Mouse (Mus musculus) R1 (cell line): ENCODE measurements around the gene Brpf3.
A peak's percentile ranks its signal among the peaks of the same experiment; 100 is the strongest.
"Not testable (repeated sequence)": the region's sequence is repeated elsewhere in the genome, so short reads cannot be mapped to it uniquely, and the experiment has no call there.

Experiments used
- DNase-seq: peaks from one replicate; pipeline ENCODE4 v3.0.0-alpha.2; 2018; ENCODE audit warnings: low read depth, low spot score

The Brpf3 gene

DNA sequence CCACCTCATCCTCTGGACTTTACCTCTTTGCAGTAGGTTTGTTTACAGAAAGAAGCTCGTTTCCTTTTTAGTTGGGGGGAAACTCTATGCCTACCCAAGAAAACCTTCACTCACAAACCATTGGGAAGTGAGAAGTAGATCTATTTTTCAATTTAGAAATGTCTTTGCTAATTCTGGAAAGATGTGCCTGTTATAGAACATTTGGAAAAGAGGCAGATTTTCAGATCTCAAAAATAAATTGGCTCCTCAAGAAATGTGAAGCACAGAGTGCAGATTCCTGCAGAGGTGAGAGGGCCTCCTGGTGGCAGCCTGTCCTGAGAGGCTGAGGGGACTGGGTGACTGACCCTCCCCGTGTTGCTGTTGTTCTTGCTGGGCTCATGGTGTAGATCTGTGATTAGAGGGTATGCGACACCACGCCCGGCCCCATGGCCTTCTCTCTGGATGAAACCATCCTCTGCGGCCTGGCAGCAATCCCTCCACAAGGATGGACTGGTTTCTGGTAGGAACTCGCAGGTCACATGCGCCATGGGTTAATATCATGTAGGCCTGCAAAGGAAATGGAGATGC lies 26.9 kb downstream of the Brpf3 start:
- no peak for DNase-seq

DNA sequence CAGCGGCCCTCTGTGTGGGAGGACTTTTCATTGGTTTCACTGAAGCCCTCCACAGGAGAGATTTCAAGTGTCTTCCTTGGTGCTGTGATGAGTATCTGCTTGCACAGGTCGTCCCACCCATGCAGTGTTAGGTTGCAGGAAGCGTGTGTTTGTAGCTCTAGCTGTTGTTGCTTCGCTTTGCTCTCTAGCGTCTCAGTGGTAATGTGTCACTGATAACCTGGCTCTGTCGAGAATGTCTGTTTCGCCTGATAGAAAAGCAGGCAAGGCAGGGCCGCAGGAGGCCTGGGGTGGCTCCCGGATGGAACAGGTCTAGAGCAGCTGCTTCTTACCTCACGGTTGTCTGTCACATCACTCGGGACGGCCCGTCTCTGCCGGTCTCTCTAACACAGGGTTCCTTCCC lies 28.2 kb downstream of the Brpf3 start:
- DNase-seq = no peak

DNA sequence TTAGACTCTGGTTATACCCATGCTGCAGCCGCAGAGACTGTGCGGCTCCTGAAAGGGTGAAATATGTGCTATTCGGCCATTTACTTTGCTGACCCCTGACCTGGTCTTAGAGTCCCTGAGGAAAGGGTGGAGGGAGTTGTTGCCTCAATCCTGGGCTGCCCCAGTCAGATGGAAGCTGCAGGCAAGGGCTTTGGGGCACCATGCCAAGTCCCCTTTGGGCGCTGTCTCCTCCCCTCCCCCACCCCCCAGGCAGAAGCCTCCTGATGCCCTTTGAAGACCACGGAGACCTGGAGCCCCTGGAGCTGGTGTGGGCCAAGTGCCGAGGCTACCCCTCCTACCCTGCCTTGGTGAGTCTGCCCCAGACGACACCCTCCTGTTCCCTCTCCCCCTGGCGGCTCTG lies 30.2 kb downstream of the Brpf3 start:
- no peak for DNase-seq

DNA sequence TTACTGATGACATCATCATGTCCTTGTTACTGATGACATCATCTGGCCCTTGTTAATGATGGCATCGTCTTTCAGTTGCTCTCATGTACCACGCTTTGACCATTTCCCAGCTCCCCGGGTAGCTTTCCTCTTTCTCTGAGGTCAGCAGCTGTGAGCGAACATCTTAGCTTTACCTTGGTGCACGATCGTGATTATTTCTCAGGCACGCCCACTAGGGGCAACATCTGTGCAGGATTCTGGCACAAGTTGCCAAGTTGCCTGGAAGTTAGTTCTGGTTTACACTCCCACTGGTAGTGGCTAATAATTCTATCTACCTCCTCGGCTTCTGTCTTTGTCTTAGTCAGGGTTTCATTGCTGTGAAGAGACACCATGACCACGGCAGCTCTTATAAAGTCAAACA lies 31.1 kb downstream of the Brpf3 start:
- DNase-seq = peak; percentile 39

DNA sequence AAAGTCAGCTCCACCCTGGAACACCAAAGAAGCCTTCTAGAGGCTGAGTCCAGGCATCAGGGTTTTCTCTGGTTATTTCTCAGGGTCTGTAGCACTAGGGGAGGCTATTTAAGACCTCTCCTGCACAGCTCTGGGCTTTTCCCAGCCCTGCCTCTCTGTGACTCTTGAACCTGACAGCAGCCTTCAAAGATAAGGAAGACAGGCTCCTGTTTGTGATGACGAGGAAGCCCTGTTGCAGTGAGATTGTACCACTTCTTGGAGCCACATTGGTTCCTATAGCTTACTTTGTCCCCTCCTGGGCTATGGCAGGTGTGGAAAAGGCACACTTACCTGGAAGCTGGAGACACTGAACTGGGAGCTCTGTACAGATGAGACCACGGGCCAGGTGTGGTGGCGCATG lies 32.0 kb downstream of the Brpf3 start:
- no peak for DNase-seq

DNA sequence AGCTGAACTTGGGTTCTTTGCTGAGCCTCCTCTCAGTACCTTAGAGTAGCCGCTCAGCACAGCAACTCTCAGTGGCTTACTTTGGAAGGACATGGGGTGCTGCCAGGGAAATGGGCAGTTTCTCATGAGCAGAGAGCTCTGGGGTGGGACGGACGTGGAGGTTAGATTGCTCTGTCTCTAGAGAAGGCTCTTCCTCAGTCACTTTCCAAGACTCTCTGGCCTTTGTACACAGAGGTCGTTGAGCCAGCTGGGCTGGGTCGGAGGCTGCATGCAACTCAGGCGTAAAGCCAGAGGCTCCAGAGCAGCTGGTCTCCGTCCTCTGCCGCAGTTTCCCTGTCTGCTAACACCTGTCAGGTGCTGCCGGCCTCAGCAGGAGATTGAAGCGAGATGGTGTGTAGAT lies 33.8 kb downstream of the Brpf3 start:
- no peak for DNase-seq

DNA sequence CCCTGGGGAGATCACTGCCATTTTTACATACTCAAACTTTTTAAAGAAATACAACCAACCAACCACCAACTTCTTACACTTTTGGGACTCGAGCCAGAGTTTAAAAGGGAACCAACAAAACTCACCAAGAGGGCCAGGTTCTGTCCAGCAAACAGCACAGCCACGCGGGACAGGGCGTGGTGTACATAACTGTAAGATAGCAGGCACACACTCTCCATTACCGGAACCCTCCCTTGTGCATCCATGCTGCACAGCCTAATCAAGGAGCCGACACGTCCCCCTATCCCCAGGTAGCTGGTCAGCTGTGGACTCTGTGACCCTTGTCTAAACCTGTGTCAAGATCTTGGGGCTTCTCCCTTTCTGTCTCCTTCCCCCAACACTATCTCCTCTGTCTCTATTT lies 37.0 kb downstream of the Brpf3 start:
- DNase-seq = no peak

DNA sequence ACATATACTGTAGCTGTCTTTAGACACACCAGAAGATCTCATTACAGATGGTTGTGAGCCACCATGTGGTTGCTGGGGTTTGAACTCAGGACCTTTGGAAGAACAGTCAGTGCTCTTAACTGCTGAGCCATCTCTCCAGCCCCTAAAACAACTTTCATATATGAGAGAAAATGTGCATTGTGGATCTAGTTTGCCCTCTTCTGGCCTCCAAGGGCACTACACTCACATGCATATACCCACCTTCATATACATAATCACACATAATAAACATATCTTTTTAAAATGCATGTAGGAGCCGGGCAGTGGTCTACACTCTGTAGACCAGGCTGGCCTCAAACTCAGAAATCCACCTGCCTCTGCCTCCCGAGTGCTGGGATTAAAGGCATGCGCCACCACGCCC lies 41.1 kb downstream of the Brpf3 start:
- DNase-seq = not testable (repeated sequence)

DNA sequence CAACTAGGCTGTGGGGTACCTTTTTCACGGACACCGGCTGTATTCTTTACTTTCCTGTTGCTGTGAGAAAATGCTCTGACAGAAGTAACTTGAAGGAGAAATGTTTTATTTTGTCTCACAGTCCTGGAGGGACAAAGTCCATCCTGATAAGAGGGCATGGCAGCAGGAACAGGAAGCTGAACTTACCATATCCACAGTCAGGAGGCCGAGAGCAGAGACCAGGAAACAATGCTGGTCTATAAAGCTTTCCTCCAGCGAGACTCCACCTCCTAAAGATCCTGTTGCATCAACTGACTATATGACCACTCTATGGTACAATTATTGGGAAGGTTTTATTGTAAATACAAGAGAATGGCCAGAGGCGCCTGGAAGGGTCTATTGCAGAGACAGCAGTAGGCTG lies 42.8 kb downstream of the Brpf3 start:
- no peak for DNase-seq

DNA sequence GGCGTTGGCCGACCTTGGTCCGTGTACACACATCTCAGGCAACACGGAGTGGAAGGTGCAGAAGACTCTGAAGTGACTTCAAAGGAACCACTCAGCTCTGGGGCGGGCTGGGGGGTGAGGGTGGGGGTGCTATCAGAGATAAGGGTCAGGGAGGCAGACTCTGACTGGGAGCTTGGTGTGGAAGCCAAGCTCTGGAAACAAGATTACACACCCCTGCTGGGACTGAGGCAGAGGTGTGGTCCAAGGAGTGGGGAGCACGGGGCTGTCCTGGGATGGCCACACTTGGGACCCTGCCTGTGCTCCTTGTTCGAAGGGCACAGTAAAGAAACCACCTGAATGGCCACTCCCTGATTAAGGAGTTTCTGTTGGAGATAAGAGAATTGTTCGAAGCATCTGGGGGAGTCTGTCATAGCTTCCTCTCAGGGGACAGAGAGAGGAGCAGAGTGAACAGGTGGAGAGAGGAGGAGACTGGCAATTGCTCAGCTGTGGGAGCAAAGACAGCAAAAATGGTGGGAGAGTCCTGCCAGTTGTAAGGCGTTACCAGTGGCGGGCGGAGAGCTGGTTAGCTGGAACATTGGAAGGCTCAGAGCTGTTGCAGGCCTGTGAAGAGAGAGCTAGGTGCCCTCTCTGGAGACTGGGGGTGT lies 46.2 kb downstream of the Brpf3 start:
- DNase-seq = no peak

DNA sequence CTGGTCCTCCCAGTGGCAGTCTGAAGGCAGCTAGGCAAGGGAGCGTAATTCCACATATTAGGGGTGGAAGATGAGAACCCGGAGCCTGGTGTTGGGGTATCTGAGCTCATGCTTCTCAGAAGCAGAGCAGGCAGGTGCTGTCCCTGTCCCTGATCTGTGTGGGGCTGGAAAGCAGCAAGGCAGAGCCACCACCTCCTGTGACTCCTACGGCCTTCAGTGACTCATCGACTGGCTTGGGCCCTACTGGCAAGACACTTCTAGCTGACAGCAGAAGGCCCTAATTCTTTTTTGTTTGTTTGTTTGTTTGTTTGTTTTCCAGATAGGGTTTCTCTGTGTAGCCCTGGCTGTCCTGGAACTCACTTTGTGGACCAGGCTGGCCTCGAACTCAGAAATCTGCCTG lies 49.6 kb downstream of the Brpf3 start:
- DNase-seq = no peak

DNA sequence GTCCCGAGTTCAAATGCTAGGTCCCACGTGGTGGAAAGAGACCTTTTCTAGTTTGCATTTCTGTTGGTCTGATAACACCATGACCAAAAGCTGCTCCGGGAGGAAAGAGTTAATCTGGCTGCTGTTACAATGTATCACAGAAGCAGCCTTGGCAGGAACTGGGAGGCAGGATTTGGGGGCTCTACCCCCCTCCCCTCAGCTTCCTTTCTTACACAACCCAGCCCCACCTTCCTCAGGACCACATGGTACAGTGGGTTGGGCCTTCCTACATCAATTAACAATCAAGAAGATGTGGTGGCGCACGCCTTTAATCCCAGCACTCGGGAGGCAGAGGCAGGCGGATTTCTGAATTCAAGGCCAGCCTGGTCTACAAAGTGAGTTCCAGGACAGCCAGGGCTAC lies 53.5 kb downstream of the Brpf3 start:
- DNase-seq = no peak

DNA sequence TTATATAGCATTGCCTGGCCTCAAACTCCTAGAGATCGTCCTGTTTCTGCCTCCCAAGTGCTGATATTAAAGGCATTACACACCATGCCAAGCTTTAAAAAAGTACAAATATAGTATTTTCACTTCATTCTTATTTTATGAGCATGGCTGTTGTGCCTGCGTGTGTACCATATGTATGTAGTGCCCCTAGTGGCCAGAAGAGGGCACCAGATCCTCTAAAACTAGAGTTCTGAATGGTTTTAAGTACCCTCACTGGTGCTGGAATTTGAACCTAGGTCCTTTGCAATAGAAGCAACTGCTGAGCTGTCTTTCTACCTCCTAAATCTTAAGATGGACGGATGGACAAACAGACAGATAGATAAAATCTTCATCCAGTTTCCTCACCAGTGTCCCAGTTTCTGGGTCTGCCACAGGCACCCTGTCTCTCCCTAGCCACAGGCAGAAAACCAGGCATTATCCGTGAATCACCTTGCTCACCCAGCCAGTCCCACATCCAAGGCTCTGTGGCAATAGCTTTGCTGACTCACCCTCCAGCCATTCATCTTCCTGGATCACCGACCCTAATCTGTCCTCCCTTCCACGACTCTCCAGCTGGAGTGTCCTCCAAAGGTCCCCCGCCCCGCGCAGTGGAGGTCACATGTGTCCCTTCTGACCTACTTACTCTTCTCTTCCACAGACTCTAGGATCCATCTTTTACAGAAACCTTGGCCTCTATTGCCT lies 54.4 kb downstream of the Brpf3 start:
- DNase-seq = peak; percentile 83

DNA sequence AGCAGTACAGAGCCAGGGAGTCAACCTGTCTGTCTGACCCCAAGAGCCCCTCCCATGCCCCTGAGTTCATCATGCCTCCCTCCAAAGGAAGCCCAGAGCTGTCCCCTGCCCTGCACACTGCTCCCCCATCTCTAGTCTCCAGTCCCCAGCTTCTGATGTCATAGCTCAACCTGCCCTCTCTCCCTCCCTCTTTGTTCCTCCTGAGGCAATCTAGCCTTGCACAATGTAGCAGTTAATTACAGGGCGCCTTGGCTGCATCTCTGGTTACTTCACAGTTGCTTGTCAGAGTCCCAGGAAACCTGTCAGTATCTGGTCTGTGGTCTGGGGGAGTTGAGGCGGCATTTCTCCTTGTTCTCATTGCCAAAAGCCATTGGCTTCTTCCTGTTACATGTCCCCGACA lies 55.1 kb downstream of the Brpf3 start:
- DNase-seq = no peak

DNA sequence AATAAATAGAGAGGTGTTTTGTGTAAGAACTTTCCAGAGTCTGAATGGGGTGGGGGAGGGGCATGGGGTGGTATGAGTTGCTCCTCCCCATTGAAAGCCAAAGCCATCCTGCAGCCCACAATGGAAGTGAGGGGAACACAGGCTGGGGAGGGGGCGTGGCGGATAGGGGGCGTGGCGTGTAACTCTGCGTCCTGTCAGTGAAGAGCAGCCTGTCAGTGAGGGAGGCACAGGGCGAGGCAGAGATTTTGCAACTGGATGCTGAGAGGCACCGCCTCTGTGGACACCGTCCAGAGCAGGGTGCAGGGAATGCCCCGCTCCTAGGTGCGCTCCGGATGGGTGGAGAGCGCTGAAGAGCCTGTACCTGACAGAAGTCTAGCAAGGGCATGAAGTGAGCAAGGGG lies 57.3 kb downstream of the Brpf3 start, which contains the start of gene Pnpla1:
Gene Pnpla1 (plus strand): TSS at position 207 of the 400 bp plus-strand sequence.
- DNase-seq = peak; percentile 95

DNA sequence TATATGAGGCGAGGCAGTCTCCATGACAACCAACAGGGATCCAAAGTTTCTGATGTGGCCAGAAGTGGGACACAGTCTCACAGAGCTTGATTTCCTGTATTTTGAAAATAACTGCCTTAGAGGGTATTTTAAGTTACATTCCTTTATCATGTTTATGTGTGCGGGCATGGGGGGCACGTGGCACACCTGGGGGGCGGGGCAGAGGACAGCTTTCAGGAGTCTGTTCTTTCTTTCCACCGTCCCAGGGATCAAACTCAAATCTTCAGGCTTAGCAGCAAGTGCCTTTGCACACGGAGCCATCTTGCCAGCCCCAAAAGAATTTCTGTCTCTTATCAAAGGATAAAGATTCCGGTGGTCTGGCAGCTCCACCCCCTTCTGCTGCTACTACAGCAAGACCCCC lies 63.0 kb downstream of the Brpf3 start:
- DNase-seq = peak; percentile 37

DNA sequence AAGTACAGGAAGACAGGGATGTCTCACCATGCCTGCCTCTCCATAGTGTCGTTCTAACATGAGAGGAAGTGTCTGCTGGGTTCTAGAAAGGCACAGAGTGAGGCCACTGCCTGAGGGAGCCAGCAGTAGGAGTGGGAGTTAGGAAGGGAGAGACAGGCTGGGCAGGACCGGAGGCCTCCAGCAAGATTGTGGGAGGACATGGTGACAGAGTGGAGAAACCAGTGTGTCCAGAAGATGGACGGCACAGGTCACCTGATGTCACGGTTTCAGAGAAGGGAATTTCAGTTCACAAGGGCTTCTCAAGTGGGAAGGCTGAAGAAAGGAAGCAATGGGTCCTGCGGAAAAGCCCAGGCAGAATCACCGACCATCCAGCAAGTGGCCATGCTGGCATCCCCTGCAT lies 63.6 kb downstream of the Brpf3 start:
- DNase-seq = no peak

DNA sequence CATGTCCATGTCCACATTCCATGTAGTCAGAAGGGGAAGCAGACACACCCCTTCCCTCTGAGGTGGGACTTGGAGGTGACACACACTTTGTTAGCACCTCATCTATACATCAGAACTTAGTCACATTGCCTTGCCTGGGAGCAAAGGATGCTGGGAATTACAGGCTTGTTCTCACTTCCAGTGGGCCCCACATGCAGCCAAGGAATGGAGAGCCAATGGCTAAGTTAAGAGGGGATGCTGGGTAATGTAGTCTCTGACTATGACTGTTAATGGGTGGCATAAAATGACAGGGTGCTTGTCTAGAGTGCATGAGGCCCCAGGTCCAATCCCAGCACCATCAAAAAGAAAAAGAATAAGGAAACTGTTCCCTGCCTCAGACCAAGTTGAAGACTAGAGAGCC lies 66.0 kb downstream of the Brpf3 start:
- peak; percentile 34 for DNase-seq

DNA sequence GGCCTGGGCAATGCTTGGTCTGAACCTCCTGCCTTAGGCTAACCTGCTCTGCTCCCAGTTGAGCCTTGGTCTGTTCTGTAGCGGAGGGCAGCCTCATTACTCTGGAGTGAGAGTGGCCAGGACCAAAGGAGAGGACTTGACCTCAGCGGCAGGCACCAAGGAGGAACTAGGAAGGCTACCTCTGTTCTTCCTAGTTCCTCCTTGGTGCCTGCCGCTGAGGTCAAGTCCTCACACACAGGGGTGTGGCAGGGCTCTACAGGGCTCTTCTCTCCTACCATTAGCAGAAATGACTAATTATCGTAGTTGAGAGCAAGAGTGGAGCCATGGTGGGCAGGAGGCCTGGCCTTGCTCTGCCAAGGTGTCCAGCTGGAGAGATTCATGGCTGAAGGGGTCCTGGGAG lies 66.5 kb downstream of the Brpf3 start:
- DNase-seq = no peak

DNA sequence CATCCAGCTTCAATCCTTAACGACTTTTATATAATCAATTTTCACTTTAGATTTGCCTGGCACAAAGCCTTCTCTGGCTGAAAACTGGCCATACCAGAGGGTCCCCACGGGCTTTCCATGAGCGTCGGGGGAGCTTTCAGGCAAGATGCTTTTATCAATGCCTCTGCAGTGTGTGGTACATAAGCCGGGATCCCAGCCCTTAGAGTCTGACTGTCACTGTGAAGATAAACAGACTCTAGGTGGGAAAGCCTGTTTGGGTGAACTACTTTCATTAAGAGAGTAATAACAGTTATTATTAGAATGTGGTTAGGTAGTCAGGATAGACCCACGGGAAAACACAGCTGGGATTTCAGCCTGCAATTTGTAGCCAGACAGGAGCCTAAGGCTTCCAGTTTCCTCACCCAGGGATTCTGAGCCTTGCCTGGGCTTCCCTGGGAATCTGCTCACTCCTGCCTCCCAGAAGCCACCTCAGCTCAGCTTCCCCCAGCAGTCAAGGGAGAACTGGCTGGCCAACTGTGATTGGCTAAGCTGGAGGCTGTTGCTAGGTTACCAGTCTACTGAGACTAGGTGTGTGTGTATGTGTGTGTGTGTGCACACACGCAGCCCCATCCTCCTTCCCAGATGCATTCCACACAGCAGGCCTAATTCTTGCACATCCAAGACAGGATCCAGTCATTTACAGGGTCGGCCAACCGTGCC lies 68.7 kb downstream of the Brpf3 start:
- peak; percentile 31 for DNase-seq

DNA sequence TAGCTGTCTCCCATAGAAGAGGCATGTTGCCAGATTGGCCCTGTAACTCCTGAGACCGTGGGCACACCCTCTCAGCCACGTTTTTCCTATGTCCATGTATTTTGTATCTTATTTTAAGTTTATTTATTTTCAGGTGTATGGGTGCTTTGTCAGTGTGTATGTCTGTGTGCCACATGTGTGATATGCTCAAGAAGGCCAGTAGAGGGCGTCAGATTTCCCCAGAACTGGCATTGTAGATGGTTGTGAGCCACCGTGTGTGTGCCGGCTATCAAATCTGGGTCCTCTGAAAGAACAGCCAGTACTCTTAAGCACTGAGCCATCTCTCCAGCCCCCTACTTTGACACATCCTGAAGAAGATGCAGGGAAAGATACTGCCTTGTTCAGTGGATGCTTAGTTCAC lies 69.5 kb downstream of the Brpf3 start:
- DNase-seq = peak; percentile 63

DNA sequence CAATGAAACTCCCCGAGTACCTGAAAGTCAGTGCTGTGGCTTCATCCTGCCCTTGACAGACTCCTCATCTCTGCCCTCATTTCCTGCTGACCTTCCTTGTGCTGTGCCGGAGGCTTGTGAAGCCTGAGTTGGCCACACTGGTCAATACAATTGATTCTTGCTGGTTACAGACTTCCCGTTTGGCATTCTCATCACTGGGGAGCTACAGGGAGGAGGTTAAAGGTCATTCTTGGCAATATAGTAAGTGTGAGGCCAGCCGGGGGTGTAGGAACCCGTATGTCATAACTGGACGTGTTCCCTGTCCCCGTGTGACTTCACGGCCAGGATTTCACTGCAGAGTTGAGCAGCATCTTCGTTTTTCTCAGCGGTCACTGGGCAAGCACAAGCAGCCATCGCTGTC lies 70.9 kb downstream of the Brpf3 start:
- no peak for DNase-seq

DNA sequence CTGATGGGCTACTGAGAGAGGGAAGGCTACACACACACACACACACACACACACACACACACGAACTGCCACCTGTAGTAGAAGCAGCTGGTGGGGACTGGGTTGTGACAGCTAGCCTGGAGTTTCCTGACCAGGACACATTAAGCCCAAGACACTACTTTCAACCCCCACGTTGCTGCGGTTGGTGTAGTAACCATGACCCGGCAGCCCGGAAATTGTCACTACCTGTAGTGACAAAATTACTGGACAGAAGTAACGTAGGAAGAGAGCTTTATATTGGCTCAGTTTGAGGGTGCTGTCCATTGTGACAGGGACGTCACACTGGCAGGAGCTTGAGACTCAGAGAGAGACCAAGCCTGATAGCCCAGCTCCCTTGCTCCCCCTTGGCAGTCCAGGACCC lies 71.4 kb downstream of the Brpf3 start:
- DNase-seq = no peak
